Mouse (Mus musculus): ENCODE measurements at regions not wholly inside any gene's neighbourhood (a gene's known extent, or its start where the extent isn't known, plus 50 kb on each side); places are given as distances from the start of the nearest gene placed in this dataset.

GRCm38 (mm10) chr15:49151998-49152397 lies 4732.7 kb upstream of the Gm7489 start:
- H3K9ac ChIP-seq (ENCODE audit: control insufficient read depth, low read depth, low read length, poor library complexity, severe bottlenecking), result no peak overlapping the region
- H3K4me1 ChIP-seq (ENCODE audit: control insufficient read depth in 1 of 2, insufficient read depth in 2 of 2, low read length in 2 of 2), result peaks cover 2% of the 10 kb centered on the region in 2 experiments; a peak in 1 of 4 replicates
- H3K27me3 ChIP-seq (ENCODE audit: control insufficient read depth in 1 of 2, insufficient read depth in 2 of 2, low read length in 2 of 2), result no peaks in the 10 kb centered on the region
- H3K79me2 ChIP-seq (ENCODE audit: control insufficient read depth, insufficient read depth, low read length, poor library complexity), result no peaks in the 10 kb centered on the region
- DNase-seq (ENCODE audit: low read depth, low spot score), result peak; percentile 49
- H3K9me3 ChIP-seq (replicated peaks; ENCODE audit: insufficient read depth, low read length), result no peaks in the 10 kb centered on the region
- H3K36me3 ChIP-seq (ENCODE audit: control insufficient read depth in 1 of 2, insufficient read depth in 2 of 2, low read length in 2 of 2), result peaks cover 0 to 8% of the 10 kb centered on the region in 2 experiments; a peak in 2 of 4 replicates
- H3K27ac ChIP-seq (ENCODE audit: control insufficient read depth, low read depth, low read length), result no peak overlapping the region
- H3K4me3 ChIP-seq (ENCODE audit: control insufficient read depth in 1 of 2, insufficient read depth in 1 of 2, low read depth in 2 of 2, low read length in 2 of 2), result no peak overlapping the region
- TF ChIP-seq TAL1 (IDR thresholded peaks at IDR 0.05; ENCODE audit: low read length), result peak; percentile 27; the same call in 1 of the 2 replicates
- TF ChIP-seq USF2 (IDR thresholded peaks at IDR 0.05; ENCODE audit: borderline replicate concordance in 1 of 2, insufficient read depth in 1 of 2, low read depth in 1 of 2, low read length in 2 of 2), result no peak
- no peak for TF ChIP-seq RAD21 (IDR thresholded peaks at IDR 0.05; ENCODE audit: low read depth, low read length)
- TF ChIP-seq NELFE (IDR thresholded peaks at IDR 0.05; ENCODE audit: low read depth, low read length), result no peak
- TF ChIP-seq MXI1 (IDR thresholded peaks at IDR 0.05; ENCODE audit: low read depth, low read length), result no peak
- TF ChIP-seq HCFC1 (IDR thresholded peaks at IDR 0.05; ENCODE audit: low read depth, low read length), result no peak
- TF ChIP-seq MAZ (IDR thresholded peaks at IDR 0.05; ENCODE audit: low read depth, low read length), result no peak
- peak; percentile 91 for TF ChIP-seq GATA1 (IDR thresholded peaks at IDR 0.05; ENCODE audit: low read depth, low read length)
- TF ChIP-seq SIN3A (IDR thresholded peaks at IDR 0.05; ENCODE audit: low read length), result no peak
- TF ChIP-seq TBP (IDR thresholded peaks at IDR 0.05; ENCODE audit: low read depth, low read length), result no peak
- TF ChIP-seq POLR2A (IDR thresholded peaks at IDR 0.05; ENCODE audit: control insufficient read depth in 1 of 2, insufficient read depth in 1 of 2, low read depth in 1 of 2, low read length in 2 of 2, poor library complexity in 1 of 2), result no peak
- TF ChIP-seq E2F4 (IDR thresholded peaks at IDR 0.05; ENCODE audit: borderline replicate concordance, low read depth, low read length), result no peak
- TF ChIP-seq GABPA (IDR thresholded peaks at IDR 0.05; ENCODE audit: low read depth, low read length), result no peak
- 0 out of 2 replicates have a peak, but pooled peaks have one; percentile 22 for TF ChIP-seq KAT2A (conservative IDR thresholded peaks at IDR 0.05; ENCODE audit: low read depth, low read length)
- no peak for TF ChIP-seq ZKSCAN1 (IDR thresholded peaks at IDR 0.05; ENCODE audit: low read depth, low read length)
- no peak for TF ChIP-seq POLR2AphosphoS2 (IDR thresholded peaks at IDR 0.05; ENCODE audit: low read length)
- TF ChIP-seq RCOR1 (IDR thresholded peaks at IDR 0.05; ENCODE audit: low read depth, low read length), result peak; percentile 82; the same call in 1 of the 2 replicates
- TF ChIP-seq CTCF (IDR thresholded peaks at IDR 0.05 in 2 of 3, conservative IDR thresholded peaks at IDR 0.05 in 1 of 3; ENCODE audit: control insufficient read depth in 1 of 3, insufficient read depth in 1 of 3, low read depth in 2 of 3, low read length in 3 of 3, poor library complexity in 1 of 3, severe bottlenecking in 1 of 3), result no peak
- TF ChIP-seq SMC3 (IDR thresholded peaks at IDR 0.05; ENCODE audit: low read depth, low read length), result no peak
- TF ChIP-seq TCF12 (IDR thresholded peaks at IDR 0.05; ENCODE audit: low read depth, low read length), result peak; percentile 93
- no peak for TF ChIP-seq ZC3H11A (IDR thresholded peaks at IDR 0.05; ENCODE audit: low read depth, low read length)
- no peak for TF ChIP-seq ELF1 (IDR thresholded peaks at IDR 0.05; ENCODE audit: low read depth, low read length)
- TF ChIP-seq EP300 (IDR thresholded peaks at IDR 0.05; ENCODE audit: low read depth in 1 of 2, low read length in 2 of 2), result peak; percentile 89 to 95
- peak; percentile 83; the same call in 1 of the 2 replicates for TF ChIP-seq MEF2A (IDR thresholded peaks at IDR 0.05; ENCODE audit: extremely low read depth, insufficient replicate concordance, low read depth, low read length, poor library complexity, severe bottlenecking)
- TF ChIP-seq MYB (IDR thresholded peaks at IDR 0.05; ENCODE audit: low read depth, low read length), result no peak
- peak; percentile 77 for TF ChIP-seq ETS1 (IDR thresholded peaks at IDR 0.05; ENCODE audit: low read depth, low read length)
- TF ChIP-seq CHD2 (IDR thresholded peaks at IDR 0.05; ENCODE audit: low read length), result no peak
- TF ChIP-seq ZMIZ1 (IDR thresholded peaks at IDR 0.05; ENCODE audit: low read depth, low read length), result no peak
- no peak for TF ChIP-seq CHD1 (IDR thresholded peaks at IDR 0.05; ENCODE audit: low read depth, low read length)
- TF ChIP-seq MAFK (IDR thresholded peaks at IDR 0.05; ENCODE audit: borderline replicate concordance, low read depth, low read length), result no peak
- TF ChIP-seq ZNF384 (IDR thresholded peaks at IDR 0.05; ENCODE audit: low read depth, low read length), result no peak
- no peak for TF ChIP-seq UBTF (IDR thresholded peaks at IDR 0.05; ENCODE audit: borderline replicate concordance, insufficient read depth, low read depth, low read length)
- no peak for TF ChIP-seq POLR2AphosphoS5 (IDR thresholded peaks at IDR 0.05; ENCODE audit: borderline replicate concordance, low read depth, low read length)
- no peak for TF ChIP-seq BHLHE40 (IDR thresholded peaks at IDR 0.05; ENCODE audit: borderline replicate concordance, low read depth, low read length)
- no peak for TF ChIP-seq NRF1 (IDR thresholded peaks at IDR 0.05; ENCODE audit: insufficient read depth, low read depth, low read length, poor library complexity, severe bottlenecking)
- TF ChIP-seq USF1 (IDR thresholded peaks at IDR 0.05; ENCODE audit: low read depth, low read length), result no peak
- TF ChIP-seq MYC (IDR thresholded peaks at IDR 0.05; ENCODE audit: low read depth, low read length), result peak; percentile 72
- no peak for TF ChIP-seq JUND (IDR thresholded peaks at IDR 0.05; ENCODE audit: low read depth, low read length)

Data from MEL (cell line).